Mouse (Mus musculus): Measurements from ENCODE around the gene Gm49384. TPM values are rescaled to one million over a fixed set of nuclear protein-coding genes. Genes with fewer than 3 reads are reported as not detected.

Gene Gm49384
- polyA plus RNA-seq, 1 experiment from 2014 or later = 39.9 TPM

- Histone ChIP-seq H3K4me2 (no peak overlapping the region), H3K9ac (ENCODE audit: low read length) (no peak overlapping the region), H3K4me1 (ENCODE audit: control insufficient read depth, insufficient read depth, low read length) (no peaks in the 10 kb centered on the region), H3K36me3 (ENCODE audit: control insufficient read depth, insufficient read depth, low read length) (no peaks in the 10 kb centered on the region), H3K9me3 (ENCODE audit: control insufficient read depth, low read length) (no peaks in the 10 kb centered on the region), H3K4me3 (ENCODE audit: low read depth, low read length) (no peak overlapping the region), H3K27me3 (ENCODE audit: control insufficient read depth, insufficient read depth, low read length) (no peaks in the 10 kb centered on the region), H3K27ac (ENCODE audit: low read depth, low read length) (no peak overlapping the region)
- 85% methylated on average over 13 of the region's 13 CpGs for WGBS
- DNase-seq (ENCODE audit: low spot score, missing footprints) (no peak), ATAC-seq (ENCODE audit: low FRiP score) (no peak)
These were observed 54.0 kb downstream of the Gm49384 start for GRCm38 (mm10) chr12:69150049-69150448.

GRCm38 (mm10) chr12:69147166-69147735 lies 56.8 kb downstream of the Gm49384 start:
- no peak overlapping the region for H3K4me3 ChIP-seq (ENCODE audit: low read depth, low read length)
- no peaks in the 10 kb centered on the region for H3K4me1 ChIP-seq (ENCODE audit: control insufficient read depth, insufficient read depth, low read length)
- no peak for DNase-seq (ENCODE audit: low spot score, missing footprints)
- H3K9ac ChIP-seq (ENCODE audit: low read length) = no peak overlapping the region
- no peaks in the 10 kb centered on the region for H3K9me3 ChIP-seq (ENCODE audit: control insufficient read depth, low read length)
- WGBS = 94% methylated on average over 5 of the region's 5 CpGs
- no peaks in the 10 kb centered on the region for H3K27me3 ChIP-seq (ENCODE audit: control insufficient read depth, insufficient read depth, low read length)
- ATAC-seq (ENCODE audit: low FRiP score) = no peak
- H3K4me2 ChIP-seq = no peak overlapping the region
- no peak overlapping the region for H3K27ac ChIP-seq (ENCODE audit: low read depth, low read length)
- no peaks in the 10 kb centered on the region for H3K36me3 ChIP-seq (ENCODE audit: control insufficient read depth, insufficient read depth, low read length)

- no peaks in the 10 kb centered on the region for H3K27me3 ChIP-seq (ENCODE audit: control insufficient read depth, insufficient read depth, low read length)
- H3K27ac ChIP-seq (ENCODE audit: low read depth, low read length) = no peak overlapping the region
- H3K4me2 ChIP-seq = no peak overlapping the region
- no peaks in the 10 kb centered on the region for H3K9me3 ChIP-seq (ENCODE audit: control insufficient read depth, low read length)
- H3K9ac ChIP-seq (ENCODE audit: low read length) = no peak overlapping the region
- H3K36me3 ChIP-seq (ENCODE audit: control insufficient read depth, insufficient read depth, low read length) = no peaks in the 10 kb centered on the region
- H3K4me1 ChIP-seq (ENCODE audit: control insufficient read depth, insufficient read depth, low read length) = no peaks in the 10 kb centered on the region
- ATAC-seq (ENCODE audit: low FRiP score) = peak; percentile 60; the same call in 1 of the 2 replicates
- H3K4me3 ChIP-seq (ENCODE audit: low read depth, low read length) = no peak overlapping the region
- no peak for DNase-seq (ENCODE audit: low spot score, missing footprints)
- 66% methylated on average over 6 of the region's 6 CpGs for WGBS
These were observed 60.6 kb downstream of the Gm49384 start for GRCm38 (mm10) chr12:69143460-69143859.

- no peak overlapping the region for H3K9ac ChIP-seq (ENCODE audit: low read length)
- 87% methylated on average over 7 of the region's 7 CpGs for WGBS
- ATAC-seq (ENCODE audit: low FRiP score) = 0 out of 2 replicates have a peak, but pooled peaks have one; percentile 31
These were observed 64.2 kb downstream of the Gm49384 start for GRCm38 (mm10) chr12:69139841-69140240.

More at GRCm38 (mm10) chr12:69139841-69140240, 64.2 kb downstream of the Gm49384 start:
- Histone ChIP-seq H3K4me2 (no peak overlapping the region), H3K4me3 (ENCODE audit: low read depth, low read length) (no peak overlapping the region), H3K9me3 (ENCODE audit: control insufficient read depth, low read length) (no peaks in the 10 kb centered on the region), H3K27ac (ENCODE audit: low read depth, low read length) (no peak overlapping the region), H3K27me3 (ENCODE audit: control insufficient read depth, insufficient read depth, low read length) (no peaks in the 10 kb centered on the region), H3K4me1 (ENCODE audit: control insufficient read depth, insufficient read depth, low read length) (no peaks in the 10 kb centered on the region), H3K36me3 (ENCODE audit: control insufficient read depth, insufficient read depth, low read length) (no peaks in the 10 kb centered on the region)
- DNase-seq (ENCODE audit: low spot score, missing footprints) = no peak

Small RNA genes lying within 50 kb of the gene (microRNA-seq; reads per million reads assigned to microRNA genes)
- gene Gm47287 (not detected), gene Gm47295 (2.5 reads per million, percentile 9 among the genes with 10 or more reads in this experiment)

Other genes starting within 250 kb of the Gm49384 start
- 1,283 and 1,438 TPM in 2 replicates for gene Rps29, start 45.1 kb downstream of the Gm49384 start, polyA plus RNA-seq (2014; fragmentation: Nextera tagmentation; extraction: Ambion mirVana)
- 28.9 and 31.1 TPM in 2 replicates for gene Lrr1, start 35.5 kb downstream of the Gm49384 start, polyA plus RNA-seq (2014; fragmentation: Nextera tagmentation; extraction: Ambion mirVana)
- gene Rpl36al, start 20.2 kb downstream of the Gm49384 start, polyA plus RNA-seq (2014; fragmentation: Nextera tagmentation; extraction: Ambion mirVana) = 470 and 474 TPM in 2 replicates
- gene Mgat2, start 20.1 kb downstream of the Gm49384 start, polyA plus RNA-seq (2014; fragmentation: Nextera tagmentation; extraction: Ambion mirVana) = 34.5 and 35.7 TPM in 2 replicates
- gene Gm49383, start 7.2 kb downstream of the Gm49384 start, polyA plus RNA-seq (2014; fragmentation: Nextera tagmentation; extraction: Ambion mirVana) = 37.6 and 38.9 TPM in 2 replicates
- 12.4 and 13.3 TPM in 2 replicates for gene Dnaaf2, start 5.8 kb downstream of the Gm49384 start, polyA plus RNA-seq (2014; fragmentation: Nextera tagmentation; extraction: Ambion mirVana)
- 29.8 and 31.6 TPM in 2 replicates for gene Pole2, start 23.9 kb upstream of the Gm49384 start, polyA plus RNA-seq (2014; fragmentation: Nextera tagmentation; extraction: Ambion mirVana)
- gene Klhdc1, start 36.9 kb upstream of the Gm49384 start, polyA plus RNA-seq (2014; fragmentation: Nextera tagmentation; extraction: Ambion mirVana) = 2.9 and 3.3 TPM in 2 replicates
- gene Klhdc2, start 92.4 kb upstream of the Gm49384 start, polyA plus RNA-seq (2014; fragmentation: Nextera tagmentation; extraction: Ambion mirVana) = 272 and 275 TPM in 2 replicates
- 89.5 and 96.0 TPM in 2 replicates for gene Nemf, start 152.9 kb upstream of the Gm49384 start, polyA plus RNA-seq (2014; fragmentation: Nextera tagmentation; extraction: Ambion mirVana)
- 47.7 and 48.6 TPM in 2 replicates for gene Arf6, start 167.9 kb upstream of the Gm49384 start, polyA plus RNA-seq (2014; fragmentation: Nextera tagmentation; extraction: Ambion mirVana)
- 1.4 and 1.6 TPM in 2 replicates for gene Gm9887, start 168.2 kb upstream of the Gm49384 start, polyA plus RNA-seq (2014; fragmentation: Nextera tagmentation; extraction: Ambion mirVana)

Data from midbrain, embryonic 11.5 days (tissue).